Mouse (Mus musculus) cortical plate, adult 2 months (tissue): ENCODE measurements at regions not wholly inside any gene's neighbourhood (a gene's known extent, or its start where the extent isn't known, plus 50 kb on each side); places are given as distances from the start of the nearest gene placed in this dataset.

ENCODE experiments used
- CTCF ChIP-seq: fragments of 200-500 bp; IDR thresholded peaks from 2 replicates; pipeline ENCODE4 v1.5.1; 2011; ENCODE audit warnings: mild to moderate bottlenecking, control low read depth, low read length; ENCODE audit not compliant: insufficient read depth; ENCODE audit errors: extremely low read depth
- POLR2A ChIP-seq: fragments of 200-500 bp; IDR thresholded peaks from 2 replicates; pipeline ENCODE4 v1.6.1; 2011; ENCODE audit warnings: mild to moderate bottlenecking, low read length, control low read depth; ENCODE audit not compliant: insufficient read depth; ENCODE audit errors: extremely low read depth

DNA sequence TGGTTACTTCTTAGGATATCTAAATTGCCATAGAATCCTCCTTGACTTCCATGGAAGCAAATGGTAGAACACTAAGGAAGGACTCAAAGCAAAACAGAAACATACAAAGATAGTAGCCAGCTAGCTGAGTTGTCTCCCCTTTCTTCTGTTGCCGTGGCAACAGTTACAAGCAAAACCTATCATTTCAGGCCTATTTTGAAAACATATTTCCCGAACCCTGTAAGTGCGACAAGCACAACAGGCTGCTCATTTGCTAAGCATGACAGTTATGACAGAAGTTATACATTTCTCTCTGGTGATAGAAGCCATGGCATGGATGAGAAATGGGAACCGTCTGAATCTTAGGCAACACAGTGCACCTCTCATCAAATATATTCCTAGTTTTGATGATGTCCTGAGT lies 402.4 kb downstream of the Epm2a start:
- TF ChIP-seq CTCF (no peak), POLR2A (no peak)
